ENCODE assay signal across 12 mouse cellular contexts in the genomic region with DNA sequence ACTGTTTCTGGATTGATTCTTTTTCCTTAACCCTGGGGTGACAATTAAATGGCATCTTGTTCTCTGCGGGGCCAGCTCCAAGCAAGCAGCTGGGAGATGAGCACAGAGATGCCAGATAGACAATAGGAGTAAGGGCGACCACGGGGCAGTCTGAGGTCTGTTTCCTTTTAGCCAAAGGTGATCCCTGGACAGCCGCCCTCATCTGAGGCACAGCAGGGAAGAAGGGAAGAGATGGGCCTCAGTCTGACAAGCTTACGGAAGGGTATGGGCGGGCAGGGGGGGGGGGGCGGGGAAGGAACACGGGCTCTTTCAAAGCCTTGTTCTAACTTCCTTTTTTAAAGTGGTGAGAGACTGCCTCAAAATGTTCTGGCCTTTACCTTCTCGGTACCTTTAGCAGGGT.
"Had no signal": no experiment of that assay in that cellular context is flagged by ENCODE, and none has a peak within 500 bp of the region (broad histone marks: within the 10 kb centered on the region; RNA-seq: fewer than 3 reads in every experiment).

No protein-coding gene starts in this region.

- DNase-seq: kidney, adult 11 months; kidney, postnatal 10 days; kidney, postnatal 4 days; lung, embryonic 14.5 days; lung, postnatal 10 days; lung, postnatal 4 days had no signal

- H3K36me3 ChIP-seq: limb, embryonic 15.5 days; liver, embryonic 12.5 days; midbrain, embryonic 13.5 days; neural tube, embryonic 15.5 days; stomach, embryonic 15.5 days had no signal

- ATAC-seq: liver, embryonic 12.5 days; midbrain, embryonic 13.5 days had no signal

- H3K4me2 ChIP-seq: limb, embryonic 15.5 days; liver, embryonic 12.5 days; lung, embryonic 14.5 days; midbrain, embryonic 13.5 days; neural tube, embryonic 15.5 days; stomach, embryonic 15.5 days had no signal

- H3K27ac ChIP-seq: limb, embryonic 15.5 days; liver, embryonic 12.5 days; midbrain, embryonic 13.5 days; neural tube, embryonic 15.5 days; stomach, embryonic 15.5 days had no signal

- H3K9me3 ChIP-seq: limb, embryonic 15.5 days; liver, embryonic 12.5 days; midbrain, embryonic 13.5 days; neural tube, embryonic 15.5 days; stomach, embryonic 15.5 days had no signal

- H3K4me3 ChIP-seq: limb, embryonic 15.5 days; liver, embryonic 12.5 days; midbrain, embryonic 13.5 days; myocyte; neural tube, embryonic 15.5 days; stomach, embryonic 15.5 days had no signal

- H3K4me1 ChIP-seq: limb, embryonic 15.5 days; liver, embryonic 12.5 days; midbrain, embryonic 13.5 days; stomach, embryonic 15.5 days had no signal

- H3K9ac ChIP-seq: limb, embryonic 15.5 days; liver, embryonic 12.5 days; lung, embryonic 14.5 days; midbrain, embryonic 13.5 days; neural tube, embryonic 15.5 days; stomach, embryonic 15.5 days had no signal

- H3K27me3 ChIP-seq: limb, embryonic 15.5 days; liver, embryonic 12.5 days; midbrain, embryonic 13.5 days; neural tube, embryonic 15.5 days; stomach, embryonic 15.5 days had no signal
